Mouse (Mus musculus) spleen, adult 2 months (tissue): ENCODE measurements at regions not wholly inside any gene's neighbourhood (a gene's known extent, or its start where the extent isn't known, plus 50 kb on each side); places are given as distances from the start of the nearest gene placed in this dataset.

Experiments
- CTCF ChIP-seq: fragments of 200-500 bp; IDR thresholded peaks from 2 replicates; pipeline ENCODE4 v1.5.1; 2011; ENCODE audit warnings: mild to moderate bottlenecking, inconsistent platforms; ENCODE audit not compliant: insufficient read depth, insufficient read length, insufficient replicate concordance; ENCODE audit errors: extremely low read depth
- POLR2A ChIP-seq: fragments of 200-500 bp; IDR thresholded peaks from 2 replicates; pipeline ENCODE4 v1.6.1; 2011; ENCODE audit warnings: low read depth, low read length, inconsistent platforms

DNA sequence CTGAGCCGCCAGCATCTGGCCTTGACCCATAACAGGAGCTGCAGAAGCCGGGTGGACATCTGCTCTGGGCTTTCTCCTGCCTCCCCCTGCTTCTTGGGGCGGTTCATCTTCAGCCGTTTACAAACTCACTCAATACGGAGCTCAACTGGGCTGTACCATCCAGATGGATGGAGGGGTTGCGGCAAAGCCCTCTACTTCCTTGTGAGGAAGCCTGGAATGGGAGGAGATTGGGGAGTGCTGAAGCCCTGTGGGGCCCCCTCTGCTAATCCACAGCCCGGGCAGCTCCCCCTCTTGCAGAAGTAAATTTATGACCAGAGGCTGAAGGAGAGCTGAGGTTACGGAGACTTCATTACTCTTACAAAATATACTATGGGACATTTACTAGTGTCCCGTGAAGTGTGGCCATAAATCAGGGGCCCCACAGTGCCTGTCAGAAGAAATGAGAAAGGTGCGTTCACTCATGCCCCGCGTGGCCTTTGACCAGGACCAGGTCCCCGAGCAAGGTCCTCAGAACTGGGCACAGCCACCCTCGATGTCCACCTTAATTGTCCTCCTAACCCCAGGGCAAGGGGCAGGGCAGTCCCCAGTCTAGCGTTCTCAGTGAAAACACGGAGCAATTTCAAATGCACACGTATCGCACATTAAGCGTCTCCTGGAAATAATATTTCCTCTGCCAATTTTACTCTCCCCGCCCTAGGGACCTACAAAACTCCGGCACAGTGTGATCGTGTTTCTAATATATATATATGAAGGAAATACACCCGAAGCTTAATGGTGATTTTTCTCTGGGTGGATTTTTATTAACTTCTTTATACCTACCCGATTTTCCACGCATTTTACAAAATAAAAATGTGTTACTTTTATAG is 115.1 kb downstream of the Cdc5l start:
- TF ChIP-seq POLR2A (no peak), CTCF (no peak)
